Mouse (Mus musculus) megakaryocyte progenitor cell, adult 5-6 weeks (primary cell): Measurements from ENCODE around the gene Gimap9. TPM values are rescaled to one million over a fixed set of nuclear protein-coding genes. Genes with fewer than 3 reads are reported as not detected.

ENCODE experiments used
- ATAC-seq: replicated peaks from 2 replicates; pipeline ENCODE4 v1.8.0; 2016; ENCODE audit warnings: mild to moderate bottlenecking, moderate TSS enrichment, inconsistent platforms; ENCODE audit not compliant: poor library complexity
- total RNA-seq, 2 experiments: library from RNA; stranded (forward) in 1 of 2; stranded (reverse) in 1 of 2; fragments of 157-497, 149-512 nt in 1 of 2; fragments of 200-1000 nt in 1 of 2; gene quantifications; 2 replicates each; pipeline versions ENCODE4 v1.2.3 to v1.2.4; 2015 to 2017

Gene Gimap9
- total RNA-seq (2015) (10.7 and 14.5 TPM in 2 replicates), total RNA-seq (2017) (17.2 and 29.9 TPM in 2 replicates)

DNA sequence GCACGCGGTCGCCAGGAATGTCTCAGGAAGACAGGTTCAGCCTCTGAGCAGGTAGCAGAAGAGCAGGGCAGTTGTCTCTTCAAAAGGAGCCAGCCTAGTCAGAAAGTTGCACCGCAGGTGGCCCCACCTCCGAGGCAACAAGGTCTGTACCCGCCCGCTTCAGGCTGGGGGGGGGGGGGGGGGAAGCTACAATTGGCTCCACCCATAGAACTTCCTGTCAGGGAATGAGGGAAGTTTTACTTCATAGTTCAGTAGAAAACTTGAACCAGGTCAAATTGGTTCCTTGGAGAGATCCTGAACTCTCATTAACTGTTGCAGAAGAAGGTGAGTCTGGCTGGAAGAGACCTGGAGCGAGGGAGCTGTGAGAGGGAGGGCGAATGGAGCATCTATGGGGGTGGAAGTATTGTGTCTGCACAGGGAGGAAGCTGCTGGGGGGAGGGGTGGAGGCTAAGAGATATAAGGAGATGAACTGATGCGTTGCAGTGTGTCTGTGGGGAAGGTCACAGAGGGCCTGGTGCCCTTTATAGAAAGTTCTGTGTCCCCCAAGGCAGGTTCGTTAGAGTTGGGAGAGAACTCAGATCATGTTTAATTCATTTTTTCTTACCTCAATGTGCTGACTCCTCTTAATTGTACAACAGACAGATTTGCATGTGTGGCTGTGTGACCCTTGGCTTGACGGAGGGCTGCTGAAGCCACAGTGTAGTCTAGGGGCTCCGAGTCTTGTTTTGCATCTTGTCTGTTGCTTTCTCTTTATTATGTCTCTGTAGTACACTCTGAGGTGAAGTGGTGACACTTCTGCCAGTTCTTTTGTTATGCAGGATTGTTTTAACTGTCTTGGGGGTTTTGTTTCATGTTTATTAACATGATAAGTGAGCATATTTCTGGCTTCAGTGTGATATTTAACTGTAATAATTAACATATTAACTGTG lies at the start of gene Gimap9:
Gene Gimap9, plus strand, starts transcription at position 199 of the 929 bp plus-strand sequence.
- ATAC-seq, result peak; percentile 80

DNA sequence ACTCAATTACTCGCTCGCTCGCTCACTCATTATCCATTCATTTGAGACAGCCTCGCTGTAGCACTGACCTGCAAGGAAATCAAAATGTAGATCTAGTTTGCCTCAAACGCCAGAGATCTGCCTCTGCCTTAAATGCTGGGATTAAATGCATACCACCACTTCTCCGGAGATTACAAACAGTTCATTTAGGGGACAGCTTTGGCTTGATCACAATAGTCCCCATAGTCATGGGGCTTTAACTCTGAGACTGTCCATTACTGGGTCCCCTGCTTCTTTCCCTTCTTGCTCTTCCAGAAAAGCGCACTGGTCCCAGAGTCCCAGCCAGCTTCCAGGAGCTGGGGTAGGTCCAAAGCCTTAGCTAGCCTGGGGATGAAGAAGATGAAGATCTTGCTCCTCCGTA lies 49.5 kb upstream of the Gimap9 start, which contains the start of gene AI854703:
Gene AI854703, plus strand, starts transcription at position 301 of the 400 bp plus-strand sequence.
- no peak for ATAC-seq

DNA sequence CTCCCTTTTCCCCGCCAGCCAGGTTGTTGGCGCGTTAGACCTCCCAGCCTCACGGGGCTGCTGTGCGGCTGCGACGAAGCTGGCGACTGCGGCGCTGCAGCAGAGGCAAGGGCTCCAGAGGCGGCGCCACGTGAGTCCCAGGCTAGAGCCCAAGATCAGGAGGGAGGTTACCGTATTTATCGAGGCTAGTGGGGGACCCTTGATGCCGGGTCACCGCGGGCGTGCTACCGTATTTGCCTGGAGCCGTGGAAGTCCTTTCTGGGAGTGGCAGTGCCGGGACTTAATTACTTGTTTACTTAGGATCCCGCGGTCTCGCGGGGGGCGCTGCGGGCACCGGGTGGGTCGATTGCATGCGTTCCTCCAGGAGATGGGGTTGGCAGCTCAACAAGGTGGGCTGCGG lies 48.9 kb upstream of the Gimap9 start:
- ATAC-seq, result peak; percentile 83

DNA sequence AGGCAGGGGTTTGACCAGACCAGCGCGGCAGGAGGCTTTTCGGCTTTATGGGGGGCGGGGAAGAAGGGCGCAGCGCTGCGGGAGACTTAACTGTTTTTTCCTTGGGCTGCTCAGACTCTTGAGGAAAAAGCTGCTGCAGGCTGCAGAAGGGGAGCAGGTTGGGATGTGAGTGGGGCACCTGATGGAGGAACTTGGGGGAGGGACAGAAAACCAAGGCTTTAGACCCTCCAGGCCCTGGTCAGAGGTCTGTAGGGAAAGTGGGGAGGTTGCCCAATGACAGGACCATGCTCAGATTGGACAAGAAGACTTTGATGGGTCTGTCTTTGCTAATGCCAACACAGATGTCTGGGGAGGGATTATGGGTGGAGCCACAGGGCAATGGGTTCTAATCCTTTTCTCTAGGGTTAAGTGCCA lies 48.4 kb upstream of the Gimap9 start:
- no peak for ATAC-seq

DNA sequence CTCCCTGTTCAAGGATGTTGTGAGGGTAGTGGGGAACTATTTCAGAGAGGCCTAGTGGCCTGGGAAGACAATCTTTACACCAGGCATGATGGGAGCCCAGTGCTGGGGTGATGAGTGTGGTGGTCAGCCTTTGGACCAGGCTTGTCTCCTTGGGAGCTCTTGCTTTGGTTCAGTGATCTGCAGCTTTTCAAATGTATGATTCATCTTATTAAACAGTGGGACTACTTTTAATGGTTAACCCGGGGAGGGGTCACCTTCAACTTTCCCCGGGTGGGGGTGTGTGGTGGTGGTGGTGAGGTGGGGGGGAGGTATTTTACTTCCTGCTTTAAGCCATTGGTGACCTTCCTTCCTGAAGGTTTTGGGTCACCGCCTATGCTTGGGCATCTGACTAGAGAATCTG lies 47.6 kb upstream of the Gimap9 start:
- no peak for ATAC-seq

DNA sequence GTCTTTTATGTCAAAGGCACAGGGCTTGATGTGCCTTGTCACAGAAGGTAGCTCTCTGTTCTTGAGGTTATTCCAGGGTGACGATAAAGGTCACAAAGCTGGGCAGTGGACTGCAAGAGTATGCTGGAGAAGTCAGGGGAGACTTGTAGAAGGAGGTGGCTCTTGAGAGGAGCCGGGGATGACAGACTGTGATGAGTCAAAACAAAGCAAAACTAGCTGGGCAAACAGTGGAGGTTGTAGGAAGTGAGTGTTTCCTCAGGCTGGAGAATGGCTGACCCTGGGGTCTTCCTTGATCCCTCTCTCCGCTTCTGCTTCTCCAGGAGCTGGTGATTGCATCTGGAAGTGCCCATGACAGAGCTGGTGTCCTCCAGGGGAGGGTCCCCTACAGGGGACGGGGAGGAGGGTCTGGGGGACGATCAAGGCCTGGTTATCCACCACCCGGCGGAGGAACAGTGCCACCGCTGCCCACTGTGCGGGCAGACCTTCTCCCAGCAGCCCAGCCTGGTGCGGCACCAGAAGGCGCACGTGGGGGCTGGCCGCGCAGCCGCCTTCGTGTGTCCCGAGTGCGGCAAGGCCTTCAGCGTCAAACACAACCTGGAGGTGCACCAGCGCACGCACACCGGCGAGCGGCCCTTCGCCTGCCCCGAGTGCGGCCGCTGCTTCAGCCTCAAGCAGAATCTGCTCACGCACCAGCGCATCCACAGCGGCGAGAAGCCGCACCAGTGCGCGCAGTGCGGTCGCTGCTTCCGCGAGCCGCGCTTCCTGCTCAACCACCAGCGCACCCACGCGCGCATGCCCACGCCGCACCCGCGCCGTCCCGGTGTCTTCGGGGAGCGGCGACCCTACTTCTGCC lies 46.9 kb upstream of the Gimap9 start:
- peak; percentile 30; the same call in 1 of the 2 replicates for ATAC-seq

DNA sequence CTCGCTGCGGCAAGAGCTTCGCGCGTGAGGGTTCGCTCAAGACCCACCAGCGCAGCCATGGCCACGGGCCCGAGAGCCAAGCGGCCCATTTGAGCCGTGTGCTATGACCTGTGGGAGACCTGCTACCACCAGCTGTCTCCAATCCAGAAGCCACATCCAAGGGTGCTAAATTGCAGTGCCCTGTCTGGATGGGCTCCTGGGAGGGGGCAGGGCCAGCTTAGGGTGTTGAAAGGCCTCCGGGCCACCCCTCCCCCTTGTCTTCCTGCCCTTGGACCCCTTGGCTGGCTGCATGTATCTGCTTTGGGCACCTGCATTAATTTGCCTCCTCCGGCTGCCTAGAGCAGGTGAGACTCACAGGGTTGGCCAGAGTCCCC lies 46.3 kb upstream of the Gimap9 start:
- ATAC-seq, result peak; percentile 3; the same call in 1 of the 2 replicates

DNA sequence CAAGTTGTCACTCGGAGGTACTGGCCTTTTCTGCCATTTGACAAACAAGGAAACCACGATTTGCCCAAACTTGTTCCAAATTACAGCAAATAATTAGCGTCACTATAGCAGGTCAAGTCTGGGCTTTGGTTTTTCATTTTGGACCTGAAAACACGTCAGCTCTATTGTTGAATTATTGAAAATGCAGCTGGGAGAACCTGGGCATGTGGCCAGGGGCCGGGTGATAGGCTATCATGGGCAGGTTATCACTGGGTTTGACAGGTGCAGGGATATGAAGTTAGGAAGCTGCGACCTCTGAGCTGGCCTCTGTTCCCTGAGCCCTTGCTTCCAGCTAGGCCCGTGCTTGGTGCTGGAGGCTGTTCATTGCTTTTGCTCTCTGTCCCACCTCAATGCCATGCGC lies 45.1 kb upstream of the Gimap9 start:
- no peak for ATAC-seq

DNA sequence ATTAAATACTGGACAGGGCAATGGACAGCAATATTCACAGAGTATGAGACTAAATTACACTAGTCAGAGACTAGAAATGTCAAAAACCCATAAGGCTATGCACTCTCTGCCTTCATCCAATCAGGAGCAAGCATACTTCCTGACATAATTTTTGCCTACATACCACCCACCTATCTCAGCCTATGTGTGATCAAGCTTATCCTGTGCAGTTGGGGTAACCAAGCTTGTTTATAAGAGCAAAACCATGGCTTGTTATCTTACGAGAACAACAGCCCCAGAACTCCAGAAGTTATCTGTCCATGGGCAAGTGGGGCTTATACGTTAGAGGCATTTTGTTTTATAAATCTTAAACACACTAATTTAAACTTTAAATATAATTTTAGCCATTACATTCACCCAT lies 40.8 kb upstream of the Gimap9 start:
- peak; percentile 95 for ATAC-seq

DNA sequence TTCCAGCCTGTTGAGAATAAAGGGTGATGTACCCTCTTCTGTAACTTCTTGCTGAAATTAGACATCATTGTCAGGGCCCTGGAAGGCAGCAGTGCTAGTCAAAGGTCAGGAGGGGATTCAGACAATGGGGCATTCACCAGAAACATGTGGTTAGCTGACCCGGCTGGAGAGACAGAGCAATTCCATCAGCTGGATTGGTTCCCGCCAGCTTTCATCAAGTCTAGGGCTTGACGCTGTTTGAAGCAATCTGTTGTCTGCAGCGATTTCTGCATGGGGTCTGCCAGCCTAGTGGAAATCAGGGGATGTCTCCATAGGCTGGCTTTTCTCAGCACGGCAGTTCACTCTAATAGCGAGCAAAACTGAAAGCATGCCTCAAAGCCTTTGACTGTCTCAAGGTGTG lies 39.4 kb upstream of the Gimap9 start:
- ATAC-seq, result no peak

DNA sequence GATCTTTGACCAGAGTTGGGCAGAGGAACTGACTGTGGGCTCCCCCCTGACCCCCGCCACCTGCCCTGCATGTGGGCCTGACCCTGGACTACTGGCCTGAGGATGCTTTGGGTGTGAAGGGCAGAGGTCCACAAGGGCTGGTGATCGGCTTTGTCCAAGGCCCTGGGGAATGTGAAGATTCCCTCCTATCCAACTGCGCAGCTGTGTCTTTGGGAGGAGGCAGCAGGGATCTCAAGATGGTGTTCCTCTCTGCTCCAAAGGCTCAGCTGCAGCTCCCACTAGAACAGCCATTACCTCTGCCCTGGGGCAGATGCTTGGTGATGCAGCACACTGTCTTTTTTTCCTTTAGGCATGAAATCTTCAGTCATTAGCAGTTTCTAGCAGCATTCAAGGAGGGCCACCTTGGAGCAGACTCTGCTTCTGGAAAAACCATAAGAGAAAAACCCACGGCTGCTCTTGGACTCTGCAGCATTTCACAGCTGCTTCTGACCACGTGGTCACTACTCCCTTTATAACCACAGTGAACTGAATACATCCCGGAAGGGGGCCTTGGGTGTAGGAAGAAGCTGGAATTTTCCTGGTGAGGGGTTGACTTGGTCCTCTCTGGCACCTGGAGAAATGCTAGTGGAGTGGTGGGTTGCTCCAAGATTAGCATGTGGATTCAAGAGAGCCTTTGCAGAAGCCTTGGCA lies 38.0 kb upstream of the Gimap9 start:
- ATAC-seq, result no peak

DNA sequence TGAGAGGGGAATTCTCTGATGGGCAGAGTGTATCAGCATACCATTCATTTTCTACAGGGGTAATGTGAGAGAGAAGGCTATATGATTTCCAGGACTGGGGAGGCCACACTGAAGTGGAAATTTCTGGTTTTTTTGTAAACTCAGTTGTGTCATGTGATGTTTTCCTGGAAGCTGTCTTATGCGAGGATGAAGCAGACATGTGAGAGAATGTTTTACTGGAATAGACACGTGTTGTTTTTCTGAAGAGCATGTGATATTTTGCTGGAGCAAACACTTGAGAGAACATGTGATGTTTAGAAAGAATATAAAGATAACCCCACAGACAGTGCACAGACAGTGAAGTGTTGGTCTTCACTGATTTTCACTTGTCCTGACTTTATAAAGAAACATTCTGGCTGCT lies 37.4 kb upstream of the Gimap9 start:
- no peak for ATAC-seq

DNA sequence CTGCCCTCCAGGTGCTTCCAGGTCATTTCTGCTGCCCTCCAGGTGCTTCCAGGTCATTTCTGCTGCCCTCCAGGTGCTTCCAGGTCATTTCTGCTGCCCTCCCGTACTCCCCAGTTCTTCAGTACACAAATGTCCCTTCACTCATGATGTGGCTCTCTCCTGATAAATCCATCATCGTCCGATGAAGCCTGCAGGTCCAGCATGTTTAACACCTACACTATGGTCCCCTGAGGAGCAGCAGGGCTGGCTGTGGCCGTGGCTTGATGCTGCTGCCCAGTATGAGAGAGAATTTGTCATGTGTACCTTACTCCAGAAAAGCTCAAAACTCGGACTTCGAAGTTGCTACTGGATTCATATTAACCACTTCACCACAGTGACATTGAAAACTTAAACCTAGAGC lies 34.5 kb upstream of the Gimap9 start:
- ATAC-seq, result no peak

DNA sequence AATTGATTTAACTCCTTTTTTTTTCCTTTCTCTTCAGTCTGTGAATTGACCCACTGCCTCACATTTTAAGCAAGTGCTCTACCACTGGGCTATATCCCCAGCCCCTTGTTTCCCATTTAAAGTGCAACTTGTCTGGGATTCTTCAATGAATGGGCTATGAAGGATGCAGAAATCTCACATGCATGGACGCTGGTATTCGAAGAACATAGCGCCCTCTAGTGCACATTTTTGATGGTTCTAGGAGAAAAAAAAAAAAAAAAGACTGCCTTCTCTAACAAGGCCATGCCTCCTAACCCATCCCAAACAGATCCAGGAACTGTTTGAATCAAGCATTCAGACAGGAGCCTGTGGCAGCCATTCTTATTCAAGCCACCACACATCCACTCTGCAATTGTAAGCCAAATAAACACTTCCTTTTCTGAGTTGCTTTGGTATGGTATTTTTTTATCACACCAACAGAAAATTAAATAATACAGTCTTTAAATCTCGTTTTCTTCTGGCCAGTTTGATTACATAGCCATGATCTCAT lies 33.1 kb upstream of the Gimap9 start:
- peak; percentile 68 for ATAC-seq

DNA sequence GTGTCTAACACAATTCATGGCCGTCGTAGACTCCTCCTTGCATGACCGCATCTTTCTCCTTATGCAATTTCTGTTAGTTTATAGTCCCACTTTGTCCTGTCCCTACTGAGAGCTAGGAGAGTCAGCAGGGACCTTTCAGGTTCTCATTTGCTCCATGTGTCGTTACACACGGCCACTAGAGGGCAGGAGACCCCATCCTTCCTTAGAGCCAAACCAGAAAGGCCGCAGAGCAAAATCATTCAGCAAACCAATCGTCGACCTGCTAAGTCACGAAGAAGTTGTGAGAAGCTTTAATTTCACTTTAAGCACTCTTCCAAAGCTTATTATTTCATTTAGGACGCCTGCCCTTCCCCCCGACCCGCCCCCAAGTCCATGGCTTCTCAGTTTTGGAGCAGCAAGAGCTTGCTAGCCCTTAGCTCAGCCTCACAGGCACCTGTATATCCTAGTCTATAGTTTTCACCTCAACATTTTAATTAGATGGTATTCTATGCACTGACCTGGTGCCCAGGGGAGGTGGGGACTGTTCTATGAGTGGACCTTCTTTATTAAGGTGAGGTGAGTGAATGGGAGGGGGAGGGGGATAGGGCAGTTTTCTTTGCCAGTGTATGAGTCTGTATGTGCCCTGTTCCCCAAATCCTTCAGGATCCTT lies 30.1 kb upstream of the Gimap9 start:
- ATAC-seq, result peak; percentile 87

DNA sequence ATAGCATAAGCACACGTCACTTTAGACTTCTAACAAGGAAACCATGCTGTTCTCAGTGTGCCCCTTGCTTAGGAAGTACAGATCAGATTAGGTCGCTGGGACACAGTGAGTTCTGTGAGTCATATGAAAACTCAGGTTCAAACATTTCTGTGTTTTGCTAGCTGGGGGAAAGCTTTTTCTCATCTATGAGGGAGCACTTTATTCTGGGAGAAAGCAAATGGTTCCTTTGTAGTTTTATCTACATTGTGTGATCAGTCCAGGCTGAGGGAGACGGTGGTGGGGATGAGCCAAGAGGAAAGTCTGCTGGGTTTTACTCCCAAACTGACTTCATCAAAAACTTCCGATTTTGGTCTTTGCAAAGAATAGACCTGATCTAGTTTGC lies 29.6 kb upstream of the Gimap9 start:
- ATAC-seq, result no peak

DNA sequence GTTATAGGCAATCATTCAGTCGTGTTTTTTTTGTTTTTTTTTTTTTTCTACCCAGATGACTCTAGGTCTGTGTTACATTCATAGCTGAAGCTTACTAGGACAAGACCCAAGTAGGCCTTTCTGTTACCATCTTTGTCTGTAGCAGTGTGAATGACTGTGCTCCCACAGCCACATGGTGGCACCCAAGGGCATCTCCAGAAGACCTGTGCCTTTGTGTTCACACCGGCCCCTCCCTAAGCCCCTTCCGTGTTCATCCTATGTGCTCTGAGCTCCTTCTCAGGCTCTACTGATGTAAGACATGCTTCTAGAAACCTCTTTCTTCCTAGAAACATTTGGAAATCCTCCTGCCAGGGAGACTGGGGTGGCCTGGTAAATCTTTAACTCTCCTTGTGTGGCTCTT lies 28.9 kb upstream of the Gimap9 start, which contains the start of gene Gimap8:
Gene Gimap8, plus strand, starts transcription at position 240 of the 400 bp plus-strand sequence.
- peak; percentile 91 for ATAC-seq

DNA sequence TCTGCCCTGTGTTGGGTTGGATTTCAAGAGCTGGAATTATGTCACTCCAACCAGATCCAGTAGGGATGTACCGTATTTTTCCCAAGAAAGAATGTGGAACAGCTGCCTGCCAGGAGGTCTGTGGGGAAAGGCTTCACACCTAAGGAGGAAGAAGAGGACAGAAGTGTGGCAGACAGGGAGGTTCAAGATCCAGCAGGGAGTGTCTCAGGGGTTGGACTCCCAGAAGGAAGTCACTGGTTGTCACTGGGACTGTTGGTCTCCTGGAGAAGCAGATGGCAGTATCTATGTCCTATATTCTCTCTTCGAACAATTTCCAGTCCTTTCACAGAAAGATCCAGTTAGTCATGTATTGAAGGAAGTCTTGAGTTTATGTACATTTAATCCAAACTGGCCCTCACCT lies 28.3 kb upstream of the Gimap9 start:
- ATAC-seq, result no peak

DNA sequence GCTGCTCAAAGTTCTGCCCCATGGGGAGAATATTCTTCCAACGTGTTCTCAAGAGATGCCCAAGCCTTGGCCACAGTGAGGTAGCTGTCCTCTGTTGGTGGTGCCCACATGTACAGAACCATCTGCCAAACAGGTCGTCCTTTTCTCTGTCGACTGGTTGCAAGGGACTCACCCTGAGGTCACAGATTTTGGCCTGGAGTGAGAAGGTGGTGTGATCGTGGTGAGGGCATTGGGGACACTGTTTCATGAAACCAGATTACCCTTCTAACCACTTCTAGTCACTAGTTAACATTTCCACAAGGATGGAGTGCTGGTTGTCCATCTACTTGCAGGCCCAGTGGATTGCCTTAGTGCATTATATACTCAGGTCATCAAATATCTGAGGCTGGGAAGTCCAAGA lies 27.1 kb upstream of the Gimap9 start:
- ATAC-seq, result no peak

DNA sequence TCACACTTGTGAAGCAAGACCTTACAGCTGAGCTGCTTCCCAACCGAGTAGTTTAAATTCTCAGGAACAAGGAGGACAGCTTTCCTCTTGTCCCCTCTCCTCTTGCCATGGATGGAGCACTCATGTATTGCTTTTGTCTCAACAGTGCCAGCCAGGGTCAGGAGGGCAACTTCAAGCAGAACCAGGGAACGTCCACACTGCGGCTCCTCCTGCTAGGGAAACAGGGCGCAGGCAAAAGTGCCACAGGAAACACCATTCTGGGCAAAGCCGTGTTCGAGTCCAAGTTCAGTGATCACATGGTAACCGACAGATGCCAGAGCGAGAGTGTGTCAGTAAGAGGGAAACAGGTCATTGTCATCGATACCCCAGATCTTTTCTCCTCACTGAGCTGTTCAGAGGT lies 25.9 kb upstream of the Gimap9 start:
- ATAC-seq, result no peak
